Mouse (Mus musculus) intestine, postnatal 0 days (tissue): Measurements from ENCODE around the gene Mindy1. TPM values are rescaled to one million over a fixed set of nuclear protein-coding genes. Genes with fewer than 3 reads are reported as not detected.
A peak's percentile ranks its signal among the peaks of the same experiment; 100 is the strongest.

Experiments used
- ATAC-seq: fragments of 200-750 bp; cut with Nextera tagmentation; 2 replicates; pipeline ENCODE4 v1.8.0; 2017; ENCODE audit warnings: mild to moderate bottlenecking, moderate TSS enrichment, moderate library complexity
- H3K27ac ChIP-seq: fragments of 300-500 bp; sonication (generic); 2 replicates; pipeline ENCODE4 v1.5.1; 2014; ENCODE audit warnings: mild to moderate bottlenecking, low read depth, low read length, moderate library complexity
- H3K27me3 ChIP-seq: fragments of 300-500 bp; sonication (generic); replicated peaks from 2 replicates; pipeline ENCODE4 v1.6.1; 2014; ENCODE audit warnings: low read length, mixed read lengths; ENCODE audit not compliant: control insufficient read depth, insufficient read depth
- H3K36me3 ChIP-seq: fragments of 300-500 bp; sonication (generic); 2 replicates; pipeline ENCODE4 v1.6.1; 2014; ENCODE audit warnings: mild to moderate bottlenecking, moderate library complexity; ENCODE audit not compliant: control insufficient read depth, insufficient read depth
- H3K4me1 ChIP-seq: fragments of 300-500 bp; sonication (generic); replicated peaks from 2 replicates; pipeline ENCODE4 v1.6.1; 2014; ENCODE audit warnings: antibody characterized with exemption, low read length, mixed read lengths; ENCODE audit not compliant: control insufficient read depth, insufficient read depth
- H3K4me2 ChIP-seq: fragments of 300-500 bp; sonication (generic); replicated peaks from 2 replicates; pipeline ENCODE4 v1.6.1; 2014; ENCODE audit warnings: low read depth, mild to moderate bottlenecking, moderate library complexity
- H3K4me3 ChIP-seq: fragments of 300-500 bp; sonication (generic); 2 replicates; pipeline ENCODE4 v1.5.1; 2014; ENCODE audit warnings: low read depth, low read length
- H3K9ac ChIP-seq: fragments of 300-500 bp; sonication (generic); 2 replicates; pipeline ENCODE4 v1.6.1; 2014; ENCODE audit warnings: mild to moderate bottlenecking, low read depth, low read length
- H3K9me3 ChIP-seq: fragments of 300-500 bp; sonication (generic); 2 replicates; pipeline ENCODE4 v1.6.1; 2016; ENCODE audit warnings: mixed run types; ENCODE audit not compliant: control insufficient read depth
- CTCF ChIP-seq: sonication (generic); IDR thresholded peaks from 2 replicates; pipeline ENCODE4 v1.5.1; 2016; ENCODE audit warnings: low read depth, mild to moderate bottlenecking, control low read depth, antibody characterized with exemption, moderate library complexity
- WGBS: fragments of 180-500 bp; shearing (Covaris S2); extraction: QIAGEN DNeasy Blood & Tissue Kit; methylation state at CpG from one replicate; pipeline ENCODE4 v1.1.7; 2014; 5-methylcytosine and 5-hydroxymethylcytosine counted together
- polyA plus RNA-seq: library from polyadenylated mRNA; unstranded; fragments of >200 nt; fragmentation: Nextera tagmentation; extraction: Ambion mirVana; gene quantifications from 2 replicates; pipeline ENCODE4 v1.2.1, GENCODE M21; 2015

Mindy1 gene
- polyA plus RNA-seq, 1 experiment from 2014 or later, result 36.4 TPM

- Histone ChIP-seq H3K27me3 (no peaks in the 10 kb centered on the region), H3K36me3 (peaks cover 13% of the 10 kb centered on the region), H3K4me3 (peak overlapping the region; percentile 61), H3K9ac (peak overlapping the region; percentile 83), H3K27ac (peak overlapping the region; percentile 93), H3K9me3 (no peaks in the 10 kb centered on the region), H3K4me2 (peak overlapping the region; percentile 85), H3K4me1 (peaks cover 11% of the 10 kb centered on the region)
- WGBS, result 3% methylated on average over 7 of the region's 7 CpGs
- TF ChIP-seq CTCF, result no peak
- ATAC-seq, result no peak
Measured at GRCm38 (mm10) chr3:95283589-95283941, 2.4 kb downstream of the Mindy1 start.

DNA sequence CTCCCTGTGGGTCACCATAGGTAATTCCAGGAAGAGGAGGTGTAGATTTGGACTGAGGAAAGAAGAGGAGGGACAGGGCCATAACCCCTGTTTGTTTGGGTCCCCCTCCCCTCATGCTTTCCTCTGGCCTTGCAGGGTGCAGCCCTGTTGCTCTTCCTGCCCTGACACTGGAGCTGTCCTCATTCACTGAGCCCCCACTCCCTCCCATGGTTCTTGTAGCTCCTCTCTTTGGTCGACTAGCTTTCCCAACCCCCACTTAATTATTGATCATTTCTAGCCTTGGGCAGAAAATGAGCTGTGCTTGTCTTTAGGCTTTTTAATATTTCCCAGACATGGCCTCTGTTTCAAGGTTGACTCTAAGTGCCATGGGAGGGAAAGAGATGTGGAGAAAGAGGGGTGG, 2.9 kb downstream of the Mindy1 start:
- peak overlapping the region; percentile 93 for H3K27ac ChIP-seq
- no peaks in the 10 kb centered on the region for H3K9me3 ChIP-seq
- H3K36me3 ChIP-seq, result peaks cover 17% of the 10 kb centered on the region
- peak overlapping the region; percentile 61 for H3K4me3 ChIP-seq
- TF ChIP-seq CTCF, result no peak
- ATAC-seq, result no peak
- peak overlapping the region; percentile 83 for H3K9ac ChIP-seq
- WGBS, result 22% methylated on average over 1 of the region's 1 CpGs
- H3K4me1 ChIP-seq, result peaks cover 11% of the 10 kb centered on the region
- no peaks in the 10 kb centered on the region for H3K27me3 ChIP-seq
- peak overlapping the region; percentile 85 for H3K4me2 ChIP-seq

DNA sequence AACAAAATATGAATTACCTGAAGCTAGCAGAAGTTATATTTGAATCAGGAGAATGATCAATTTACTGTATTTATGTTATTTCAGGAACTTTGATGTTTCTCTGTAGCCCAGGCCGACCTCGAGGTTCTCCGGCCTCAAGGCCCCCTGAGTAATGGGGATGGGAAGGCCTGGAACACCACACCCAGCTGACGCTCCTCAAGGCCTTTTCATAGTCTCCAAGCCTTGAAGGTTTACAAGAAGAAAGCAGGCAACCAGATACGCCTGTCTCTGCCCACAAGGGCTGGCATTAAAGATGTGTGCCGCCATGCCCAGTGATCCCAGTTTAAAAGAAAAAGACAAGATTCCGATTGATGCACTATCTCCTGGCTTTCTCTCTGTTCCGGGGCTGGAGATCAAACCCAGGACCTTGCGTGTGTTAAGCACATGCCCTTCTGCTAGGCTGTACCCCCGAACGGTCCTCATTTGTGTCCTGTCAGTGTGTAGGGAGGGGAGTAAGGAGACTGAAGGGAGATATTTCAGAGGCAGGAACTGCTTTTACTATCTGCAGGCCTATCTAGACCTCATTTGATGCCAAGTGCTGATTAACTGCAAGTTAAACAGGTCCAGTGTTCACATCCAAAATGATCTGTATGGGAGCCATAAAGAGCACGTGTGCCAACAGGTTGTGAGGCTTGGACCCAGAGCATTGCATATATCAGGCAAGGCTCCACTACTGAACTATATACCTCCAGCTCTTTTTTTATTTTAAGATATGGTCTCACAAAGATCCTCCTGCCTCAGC, 3.5 kb downstream of the Mindy1 start:
- 79% methylated on average over 12 of the region's 12 CpGs for WGBS
- peak overlapping the region; percentile 85 for H3K4me2 ChIP-seq
- H3K4me1 ChIP-seq, result peaks cover 11% of the 10 kb centered on the region
- no peaks in the 10 kb centered on the region for H3K27me3 ChIP-seq
- H3K36me3 ChIP-seq, result peaks cover 21% of the 10 kb centered on the region
- no peak for ATAC-seq
- H3K4me3 ChIP-seq, result peak overlapping the region; percentile 61; the same call in 1 of the 2 replicates
- H3K9me3 ChIP-seq, result no peaks in the 10 kb centered on the region
- TF ChIP-seq CTCF, result no peak
- H3K9ac ChIP-seq, result peak overlapping the region; percentile 83; the same call in 1 of the 2 replicates
- no peak overlapping the region for H3K27ac ChIP-seq

- H3K9ac ChIP-seq, result 0 out of 2 replicates have a peak overlapping the region, but pooled peaks have one; percentile 1
- ATAC-seq, result no peak
- no peak overlapping the region for H3K27ac ChIP-seq
- 86% methylated on average over 5 of the region's 5 CpGs for WGBS
- no peaks in the 10 kb centered on the region for H3K27me3 ChIP-seq
- no peak overlapping the region for H3K4me3 ChIP-seq
- H3K4me2 ChIP-seq, result no peak overlapping the region; the same call in 1 of the 2 replicates
- peaks cover 11% of the 10 kb centered on the region for H3K4me1 ChIP-seq
- TF ChIP-seq CTCF, result no peak
- no peaks in the 10 kb centered on the region for H3K9me3 ChIP-seq
- peaks cover 22% of the 10 kb centered on the region for H3K36me3 ChIP-seq
Measured at GRCm38 (mm10) chr3:95285390-95285789, 4.2 kb downstream of the Mindy1 start.

DNA sequence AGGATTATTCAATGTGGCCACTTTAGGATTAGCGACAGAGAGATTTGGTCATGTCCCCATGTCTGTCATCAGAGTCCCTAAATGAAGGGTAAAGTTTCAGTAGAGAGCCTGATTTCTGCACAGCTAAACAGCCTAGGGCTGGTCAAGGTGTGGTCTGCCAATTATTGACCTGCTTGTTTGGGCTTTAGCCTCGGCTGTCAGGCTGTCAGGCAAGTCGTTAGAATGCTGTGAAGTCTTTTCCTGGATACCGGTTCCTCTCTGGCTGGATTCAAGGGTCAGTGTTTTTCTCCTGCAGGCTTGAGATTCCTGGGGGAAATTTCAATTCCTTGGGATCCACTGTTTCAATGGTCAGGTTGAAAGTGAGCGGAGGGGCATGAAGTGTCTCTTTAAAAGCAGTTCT, 4.9 kb downstream of the Mindy1 start:
- peak overlapping the region; percentile 1; the same call in 1 of the 2 replicates for H3K9ac ChIP-seq
- no peak overlapping the region for H3K27ac ChIP-seq
- WGBS, result 48% methylated on average over 5 of the region's 5 CpGs
- H3K4me2 ChIP-seq, result 0 out of 2 replicates have a peak overlapping the region, but pooled peaks have one; percentile 7
- TF ChIP-seq CTCF, result no peak
- H3K36me3 ChIP-seq, result peaks cover 26% of the 10 kb centered on the region
- H3K9me3 ChIP-seq, result no peaks in the 10 kb centered on the region
- no peaks in the 10 kb centered on the region for H3K27me3 ChIP-seq
- H3K4me3 ChIP-seq, result no peak overlapping the region
- ATAC-seq, result no peak
- peaks cover 11% of the 10 kb centered on the region for H3K4me1 ChIP-seq

GRCm38 (mm10) chr3:95286510-95286909, 5.4 kb downstream of the Mindy1 start:
- Histone ChIP-seq H3K4me1 (peaks cover 11% of the 10 kb centered on the region), H3K9me3 (no peaks in the 10 kb centered on the region), H3K36me3 (peaks cover 26% of the 10 kb centered on the region), H3K4me3 (no peak overlapping the region), H3K27me3 (no peaks in the 10 kb centered on the region), H3K9ac (no peak overlapping the region), H3K4me2 (no peak overlapping the region), H3K27ac (no peak overlapping the region)
- no peak for ATAC-seq
- 83% methylated on average over 7 of the region's 7 CpGs for WGBS
- no peak for TF ChIP-seq CTCF
